Mouse (Mus musculus) lung, embryonic 15.5 days (tissue): Measurements from ENCODE around the gene Cst6. TPM values are rescaled to one million over a fixed set of nuclear protein-coding genes. Genes with fewer than 3 reads are reported as not detected.
A peak's percentile ranks its signal among the peaks of the same experiment; 100 is the strongest.

Source experiments
- ATAC-seq: fragments of 200-750 bp; cut with Nextera tagmentation; 2 replicates; pipeline ENCODE4 v1.8.0; 2017; ENCODE audit warnings: moderate number of reproducible peaks, borderline replicate concordance; ENCODE audit not compliant: low FRiP score, low TSS enrichment; ENCODE audit errors: extremely low read depth
- H3K27ac ChIP-seq: fragments of 300-500 bp; sonication (generic); 2 replicates; pipeline ENCODE4 v1.5.1; 2015; ENCODE audit warnings: moderate library complexity, mild to moderate bottlenecking, inconsistent platforms
- H3K27me3 ChIP-seq: fragments of 300-500 bp; sonication (generic); 2 replicates; pipeline ENCODE4 v1.6.1; 2015; ENCODE audit warnings: inconsistent platforms
- H3K36me3 ChIP-seq: fragments of 300-500 bp; sonication (generic); 2 replicates; pipeline ENCODE4 v1.6.1; 2015; ENCODE audit warnings: inconsistent platforms
- H3K4me1 ChIP-seq: fragments of 300-500 bp; sonication (generic); 2 replicates; pipeline ENCODE4 v1.6.1; 2015; ENCODE audit warnings: inconsistent platforms
- H3K4me2 ChIP-seq: fragments of 300-500 bp; sonication (generic); 2 replicates; pipeline ENCODE4 v1.6.1; 2015; ENCODE audit warnings: inconsistent platforms, mild to moderate bottlenecking, moderate library complexity
- H3K4me3 ChIP-seq: fragments of 300-500 bp; sonication (generic); 2 replicates; pipeline ENCODE4 v1.5.1; 2015; ENCODE audit warnings: mild to moderate bottlenecking, inconsistent platforms
- H3K9ac ChIP-seq: fragments of 300-500 bp; sonication (generic); 2 replicates; pipeline ENCODE4 v1.6.1; 2015; ENCODE audit warnings: inconsistent platforms
- H3K9me3 ChIP-seq: fragments of 300-500 bp; sonication (generic); 2 replicates; pipeline ENCODE4 v1.6.1; 2016; ENCODE audit warnings: inconsistent platforms
- WGBS: fragments of 180-500 bp; shearing (Covaris S2); methylation state at CpG from one replicate; pipeline ENCODE4 v1.1.7; 2015; 5-methylcytosine and 5-hydroxymethylcytosine counted together
- polyA plus RNA-seq: library from polyadenylated mRNA; unstranded; fragments of >200 nt; fragmentation: Nextera tagmentation; extraction: Ambion mirVana; gene quantifications from 2 replicates; pipeline ENCODE4 v1.2.1, GENCODE M21; 2015

The Cst6 gene
- polyA plus RNA-seq, 1 experiment from 2014 or later = 0.60 TPM

GRCm38 (mm10) chr19:5374177-5374576 is 24.8 kb upstream of the Cst6 start:
- Histone ChIP-seq H3K9me3 (no peaks in the 10 kb centered on the region), H3K36me3 (peaks cover 58% of the 10 kb centered on the region), H3K4me2 (no peak overlapping the region), H3K27ac (no peak overlapping the region), H3K27me3 (no peaks in the 10 kb centered on the region), H3K4me3 (no peak overlapping the region), H3K4me1 (no peaks in the 10 kb centered on the region), H3K9ac (no peak overlapping the region)
- ATAC-seq = no peak
- WGBS = 73% methylated on average over 4 of the region's 4 CpGs

- peaks cover 51% of the 10 kb centered on the region for H3K36me3 ChIP-seq
- no peak overlapping the region for H3K4me3 ChIP-seq
- peaks cover 7% of the 10 kb centered on the region for H3K4me1 ChIP-seq
- no peak overlapping the region for H3K9ac ChIP-seq
- no peak overlapping the region for H3K27ac ChIP-seq
- no peaks in the 10 kb centered on the region for H3K9me3 ChIP-seq
- no peak for ATAC-seq
- no peak overlapping the region for H3K4me2 ChIP-seq
- 90% methylated on average over 7 of the region's 7 CpGs for whole genome bisulfite sequencing
- no peaks in the 10 kb centered on the region for H3K27me3 ChIP-seq
These were observed 23.4 kb upstream of the Cst6 start for GRCm38 (mm10) chr19:5372724-5373123.

- no peak for ATAC-seq
- Histone ChIP-seq H3K4me1 (peaks cover 10% of the 10 kb centered on the region), H3K9me3 (no peaks in the 10 kb centered on the region), H3K27ac (no peak overlapping the region), H3K36me3 (peaks cover 42% of the 10 kb centered on the region), H3K4me2 (no peak overlapping the region), H3K27me3 (no peaks in the 10 kb centered on the region), H3K4me3 (no peak overlapping the region), H3K9ac (no peak overlapping the region)
- 90% methylated on average over 3 of the region's 3 CpGs for WGBS
These were observed 21.6 kb upstream of the Cst6 start for GRCm38 (mm10) chr19:5370932-5371331.

GRCm38 (mm10) chr19:5367455-5367854 is 18.1 kb upstream of the Cst6 start:
- Histone ChIP-seq H3K9ac (peak overlapping the region; percentile 70), H3K4me2 (peak overlapping the region; percentile 94), H3K36me3 (peaks cover 52% of the 10 kb centered on the region), H3K4me1 (peaks cover 19% of the 10 kb centered on the region), H3K27me3 (no peaks in the 10 kb centered on the region), H3K9me3 (no peaks in the 10 kb centered on the region), H3K27ac (peak overlapping the region; percentile 94), H3K4me3 (peak overlapping the region; percentile 97)
- 5% methylated on average over 11 of the region's 11 CpGs for whole genome bisulfite sequencing
- ATAC-seq = no peak

- Histone ChIP-seq H3K4me1 (peaks cover 19% of the 10 kb centered on the region), H3K9ac (peak within 1 kb of the TSS; percentile 70), H3K4me2 (peak within 1 kb of the TSS; percentile 94), H3K4me3 (peak within 1 kb of the TSS; percentile 97), H3K9me3 (no peaks in the 10 kb centered on the region), H3K27ac (peak within 1 kb of the TSS; percentile 94), H3K27me3 (no peaks in the 10 kb centered on the region), H3K36me3 (peaks cover 48% of the 10 kb centered on the region)
- no peak for ATAC-seq
- WGBS = under 1% methylated on average over 33 of the region's 33 CpGs
These were observed 17.6 kb upstream of the Cst6 start, which contains the start of gene Banf1 for GRCm38 (mm10) chr19:5367053-5367359. Banf1 (minus strand) TSS chr19:5367168.

- Histone ChIP-seq H3K9ac (peak within 1 kb of the TSS; percentile 70), H3K9me3 (no peaks in the 10 kb centered on the region), H3K4me2 (peak within 1 kb of the TSS; percentile 94), H3K27ac (peak within 1 kb of the TSS; percentile 94), H3K27me3 (no peaks in the 10 kb centered on the region), H3K36me3 (peaks cover 42% of the 10 kb centered on the region), H3K4me3 (peak within 1 kb of the TSS; percentile 97), H3K4me1 (peaks cover 19% of the 10 kb centered on the region)
- peak; percentile 95 for ATAC-seq
- WGBS = under 1% methylated on average over 91 of the region's 92 CpGs
These were observed 17.0 kb upstream of the Cst6 start, which contains the start of gene Eif1ad for GRCm38 (mm10) chr19:5366175-5367052. Eif1ad (plus strand) TSS chr19:5366741.

GRCm38 (mm10) chr19:5365751-5366150 is 16.4 kb upstream of the Cst6 start:
- ATAC-seq = no peak
- WGBS = 16% methylated on average over 11 of the region's 11 CpGs
- H3K9me3 ChIP-seq = no peaks in the 10 kb centered on the region
- peak overlapping the region; percentile 94 for H3K4me2 ChIP-seq
- peaks cover 38% of the 10 kb centered on the region for H3K36me3 ChIP-seq
- H3K4me3 ChIP-seq = peak overlapping the region; percentile 97
- H3K27me3 ChIP-seq = no peaks in the 10 kb centered on the region
- peak overlapping the region; percentile 70 for H3K9ac ChIP-seq
- H3K4me1 ChIP-seq = peaks cover 19% of the 10 kb centered on the region
- H3K27ac ChIP-seq = peak overlapping the region; percentile 94

GRCm38 (mm10) chr19:5364124-5364523 is 14.8 kb upstream of the Cst6 start:
- Histone ChIP-seq H3K9ac (no peak overlapping the region), H3K27ac (no peak overlapping the region), H3K9me3 (no peaks in the 10 kb centered on the region), H3K36me3 (peaks cover 22% of the 10 kb centered on the region), H3K4me2 (no peak overlapping the region), H3K4me3 (no peak overlapping the region), H3K4me1 (peaks cover 19% of the 10 kb centered on the region), H3K27me3 (no peaks in the 10 kb centered on the region)
- WGBS = 87% methylated on average over 2 of the region's 2 CpGs
- ATAC-seq = no peak

GRCm38 (mm10) chr19:5362186-5362585 is 12.8 kb upstream of the Cst6 start:
- no peak overlapping the region for H3K4me3 ChIP-seq
- ATAC-seq = no peak
- H3K4me2 ChIP-seq = no peak overlapping the region
- H3K36me3 ChIP-seq = peaks cover 15% of the 10 kb centered on the region
- no peak overlapping the region for H3K27ac ChIP-seq
- no peaks in the 10 kb centered on the region for H3K9me3 ChIP-seq
- 86% methylated on average over 2 of the region's 2 CpGs for WGBS
- peaks cover 9% of the 10 kb centered on the region for H3K4me1 ChIP-seq
- H3K9ac ChIP-seq = no peak overlapping the region
- no peaks in the 10 kb centered on the region for H3K27me3 ChIP-seq

GRCm38 (mm10) chr19:5356080-5356479 is 6.7 kb upstream of the Cst6 start:
- Histone ChIP-seq H3K4me2 (no peak overlapping the region), H3K9me3 (no peaks in the 10 kb centered on the region), H3K4me3 (no peak overlapping the region), H3K27ac (no peak overlapping the region), H3K9ac (no peak overlapping the region), H3K4me1 (no peaks in the 10 kb centered on the region), H3K36me3 (no peaks in the 10 kb centered on the region), H3K27me3 (no peaks in the 10 kb centered on the region)
- no peak for ATAC-seq
- no CpG with 5 or more reads among the region's 1 CpGs for WGBS

- WGBS = 76% methylated on average over 2 of the region's 2 CpGs
- Histone ChIP-seq H3K4me1 (no peaks in the 10 kb centered on the region), H3K9me3 (no peaks in the 10 kb centered on the region), H3K36me3 (no peaks in the 10 kb centered on the region), H3K9ac (no peak overlapping the region), H3K4me2 (no peak overlapping the region), H3K27me3 (peaks cover 5% of the 10 kb centered on the region), H3K4me3 (no peak overlapping the region), H3K27ac (no peak overlapping the region)
- no peak for ATAC-seq
These were observed 4.2 kb upstream of the Cst6 start for GRCm38 (mm10) chr19:5353609-5354008.
